8 mouse cellular contexts compared by ENCODE assay signal in the genomic region with DNA sequence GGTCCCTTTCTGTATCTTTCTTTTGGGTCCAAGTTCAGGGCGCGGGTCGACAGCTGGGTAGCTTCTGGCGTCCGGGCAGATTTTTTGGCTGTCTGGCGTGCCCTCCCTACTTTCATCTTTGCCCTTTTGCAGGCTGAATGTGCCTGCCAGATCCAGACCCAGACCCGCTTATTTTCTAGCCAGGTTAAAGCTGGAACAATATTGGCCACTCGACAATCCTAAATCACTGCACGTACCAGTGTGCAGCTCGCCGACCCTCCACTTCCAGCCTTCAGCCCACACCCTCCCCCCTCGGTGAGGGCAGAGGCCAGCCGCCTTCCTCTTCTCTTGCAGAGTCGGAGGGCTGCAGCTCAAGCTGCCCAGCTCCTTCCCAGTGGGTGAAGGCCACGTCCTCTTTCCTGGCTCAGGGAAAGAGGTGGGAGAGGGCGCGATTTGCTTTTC. TPM values are rescaled to one million over a fixed set of nuclear protein-coding genes. Genes with fewer than 3 reads are reported as not detected.
DNase-seq lines count a peak whose midpoint lies in the region; TF ChIP-seq lines count a peak whose summit lies in the region.

No protein-coding gene starts in this region.

- H3K36me3 ChIP-seq in heart, adult 2 months (ENCODE audit: control insufficient read depth, insufficient read depth, low read length): no peaks in the 10 kb centered on the region

- peaks cover 8% of the 10 kb centered on the region for H3K4me1 ChIP-seq in heart, adult 2 months (ENCODE audit: control insufficient read depth, insufficient read depth, low read length)

- H3K79me2 ChIP-seq in heart, adult 2 months (replicated peaks; ENCODE audit: control insufficient read depth, insufficient read depth, low read length): peaks cover 3% of the 10 kb centered on the region; the same call in 1 of the 2 replicates

- no peak for TF ChIP-seq EP300 in heart, adult 2 months (IDR thresholded peaks at IDR 0.05; ENCODE audit: insufficient read depth, low read depth, low read length)

- WGBS in heart, adult 2 months: under 1% methylated on average over 17 of the region's 17 CpGs

- H3K4me3 ChIP-seq in left cerebral cortex, adult 2 months: peak overlapping the region; percentile 87
- H3K4me3 ChIP-seq in heart, adult 2 months: peak overlapping the region; percentile 98

- 0 out of 2 replicates have a peak, but pooled peaks have one; percentile 19 for TF ChIP-seq POLR2A in heart, adult 2 months (IDR thresholded peaks at IDR 0.05; ENCODE audit: insufficient read depth, low read depth, low read length)

- peak overlapping the region; percentile 96 for H3K9ac ChIP-seq in heart, adult 2 months (ENCODE audit: low read depth, low read length)

- intact Hi-C loops in left cerebral cortex, adult 2 months (cut with DNase I): loop anchor here (2.0 to 10.0 kb wide), 4 partner anchors 150 to 584 kb away; no protein-coding TSS in a partner anchor
- intact Hi-C loops in heart, adult 2 months (cut with DNase I): loop anchor here (2.0 to 10.0 kb wide), 6 partner anchors 26 to 507 kb away; a partner anchor contains a TSS

- no peak for TF ChIP-seq CTCF in left cerebral cortex, adult 2 months (IDR thresholded peaks at IDR 0.05)
- no peak for TF ChIP-seq CTCF in heart, adult 2 months (IDR thresholded peaks at IDR 0.05)

- H3K27me3 ChIP-seq in heart, adult 2 months (ENCODE audit: control insufficient read depth, insufficient read depth, low read length): no peaks in the 10 kb centered on the region

- peak; percentile 31 to 47 for DNase-seq in left cerebral cortex, adult 2 months (ENCODE audit: extremely low spot score in 1 of 2, low spot score in 2 of 2)
- DNase-seq in left cerebral cortex, adult 8-10 months (ENCODE audit: low spot score in 2 of 2): no peak
- DNase-seq in cerebellum, adult 9-10 months: peak; percentile 56
- peak in 1 of 2 experiments; percentile 59 for DNase-seq in heart, adult 2 months
- DNase-seq in kidney, postnatal 14 days: peak; percentile 57
- peak; percentile 58 for DNase-seq in mesoderm, embryonic 11.5 days (ENCODE audit: low read depth, low spot score)
- peak; percentile 40 for DNase-seq in yolk sac, embryonic 10.5 days (ENCODE audit: low spot score)
- no peak for DNase-seq in spleen, postnatal 10 days (ENCODE audit: low spot score in 2 of 2)

- peak overlapping the region; percentile 97 for H3K27ac ChIP-seq in left cerebral cortex, adult 2 months
- H3K27ac ChIP-seq in heart, adult 2 months: peak overlapping the region; percentile 96

RNA-seq across cellular contexts. Expression of a gene that starts 1.7 kb away (rescaled TPM):
- 100 to 1,000 TPM in 1 of 2 experiments, 10 to 100 TPM in 1; 85.9 to 111 TPM for total RNA-seq in left cerebral cortex, adult 2 months (2021)
- 10 to 100 TPM; 67.3 to 90.1 (median 75.5) TPM for total RNA-seq in left cerebral cortex, adult 8-10 months (2022)
- total RNA-seq in heart, adult 2 months (2021): 10 to 100 TPM; 54.0 to 57.1 TPM
- polyA plus RNA-seq in heart, adult 2 months (2012; rRNA removed): 25.1 and 44.0 TPM in 2 replicates

Comparison
In these comparisons a context has a peak if more than half of its experiments do, and no peak if none do; other contexts are left out.
1. DNase-seq: peak in left cerebral cortex, adult 2 months (2 of 2), cerebellum, adult 9-10 months (single experiment), kidney, postnatal 14 days (single experiment), mesoderm, embryonic 11.5 days (single experiment) and yolk sac, embryonic 10.5 days (single experiment); none in left cerebral cortex, adult 8-10 months (0 of 2) and spleen, postnatal 10 days (0 of 2).